Mouse (Mus musculus): ENCODE data around the gene Hamp. TPM values are rescaled to one million over a fixed set of nuclear protein-coding genes. Genes with fewer than 3 reads are reported as not detected.

Gene Hamp
- polyA plus RNA-seq, 1 experiment from 2014 or later = not detected

GRCm38 (mm10) chr7:30965677-30966076 is 21.8 kb upstream of the Hamp start:
- TF ChIP-seq EP300 (IDR thresholded peaks at IDR 0.05) = no peak
- no peak for TF ChIP-seq CTCF (IDR thresholded peaks at IDR 0.05)
- H3K9ac ChIP-seq (replicated peaks; ENCODE audit: low read depth) = no peak overlapping the region
- WGBS = 92% methylated on average over 14 of the region's 14 CpGs
- no peak overlapping the region for H3K4me3 ChIP-seq (ENCODE audit: low read depth, low read length)
- H3K4me2 ChIP-seq (replicated peaks; ENCODE audit: low read depth, low read length) = no peak overlapping the region
- H3K4me1 ChIP-seq (ENCODE audit: insufficient read depth, low read depth, low read length) = no peaks in the 10 kb centered on the region
- H3K9me3 ChIP-seq (ENCODE audit: low read length) = no peaks in the 10 kb centered on the region
- DNase-seq (ENCODE audit: low spot score) = no peak
- no peak for ATAC-seq
- no peaks in the 10 kb centered on the region for H3K36me3 ChIP-seq (ENCODE audit: insufficient read depth, low read length)
- H3K27me3 ChIP-seq (replicated peaks; ENCODE audit: insufficient read depth, low read length) = no peaks in the 10 kb centered on the region
- no peak overlapping the region for H3K27ac ChIP-seq (ENCODE audit: low read length)

DNA sequence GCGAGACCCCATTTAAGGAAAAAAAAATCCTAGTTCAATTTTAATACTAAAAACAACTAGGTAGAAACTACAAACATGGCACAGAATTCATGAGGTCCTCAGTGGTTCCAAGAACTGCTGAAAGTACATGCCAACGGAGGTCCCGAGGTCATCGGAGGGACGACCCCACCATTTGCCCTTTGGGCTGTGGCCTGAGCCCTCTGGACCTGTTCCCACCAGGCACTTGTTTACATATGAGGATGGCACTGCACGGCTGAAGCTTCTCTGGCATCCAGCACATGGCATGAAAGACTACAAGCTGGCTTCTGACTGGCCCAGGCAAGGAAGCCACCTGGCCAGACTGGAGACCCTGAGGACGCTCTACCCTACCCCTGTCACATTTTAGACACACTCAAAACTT is 20.5 kb upstream of the Hamp start:
- H3K9ac ChIP-seq (replicated peaks; ENCODE audit: low read depth) = no peak overlapping the region
- TF ChIP-seq EP300 (IDR thresholded peaks at IDR 0.05) (no peak), CTCF (IDR thresholded peaks at IDR 0.05) (no peak)
- H3K27me3 ChIP-seq (replicated peaks; ENCODE audit: insufficient read depth, low read length) = no peaks in the 10 kb centered on the region
- no peak for DNase-seq (ENCODE audit: low spot score)
- no peak overlapping the region for H3K4me3 ChIP-seq (ENCODE audit: low read depth, low read length)
- no peaks in the 10 kb centered on the region for H3K36me3 ChIP-seq (ENCODE audit: insufficient read depth, low read length)
- H3K9me3 ChIP-seq (ENCODE audit: low read length) = no peaks in the 10 kb centered on the region
- no peak overlapping the region for H3K4me2 ChIP-seq (replicated peaks; ENCODE audit: low read depth, low read length)
- H3K4me1 ChIP-seq (ENCODE audit: insufficient read depth, low read depth, low read length) = no peaks in the 10 kb centered on the region
- no peak overlapping the region for H3K27ac ChIP-seq (ENCODE audit: low read length)
- 79% methylated on average over 7 of the region's 7 CpGs for WGBS
- ATAC-seq = no peak

- ATAC-seq = no peak
- no peak overlapping the region for H3K27ac ChIP-seq (ENCODE audit: low read length)
- TF ChIP-seq CTCF (IDR thresholded peaks at IDR 0.05) (no peak), EP300 (IDR thresholded peaks at IDR 0.05) (no peak)
- H3K4me2 ChIP-seq (replicated peaks; ENCODE audit: low read depth, low read length) = no peak overlapping the region
- no peak overlapping the region for H3K9ac ChIP-seq (replicated peaks; ENCODE audit: low read depth)
- H3K9me3 ChIP-seq (ENCODE audit: low read length) = no peaks in the 10 kb centered on the region
- H3K4me1 ChIP-seq (ENCODE audit: insufficient read depth, low read depth, low read length) = peaks cover 8% of the 10 kb centered on the region
- 91% methylated on average over 5 of the region's 5 CpGs for WGBS
- no peaks in the 10 kb centered on the region for H3K27me3 ChIP-seq (replicated peaks; ENCODE audit: insufficient read depth, low read length)
- no peaks in the 10 kb centered on the region for H3K36me3 ChIP-seq (ENCODE audit: insufficient read depth, low read length)
- DNase-seq (ENCODE audit: low spot score) = no peak
- H3K4me3 ChIP-seq (ENCODE audit: low read depth, low read length) = no peak overlapping the region
Observed at GRCm38 (mm10) chr7:30962862-30963261, 19.0 kb upstream of the Hamp start.

GRCm38 (mm10) chr7:30959786-30960349 is 16.0 kb upstream of the Hamp start:
- ATAC-seq (no peak), DNase-seq (ENCODE audit: low spot score) (no peak)
- Histone ChIP-seq H3K9me3 (ENCODE audit: low read length) (no peaks in the 10 kb centered on the region), H3K4me2 (replicated peaks; ENCODE audit: low read depth, low read length) (no peak overlapping the region), H3K27ac (ENCODE audit: low read length) (no peak overlapping the region), H3K27me3 (replicated peaks; ENCODE audit: insufficient read depth, low read length) (no peaks in the 10 kb centered on the region), H3K9ac (replicated peaks; ENCODE audit: low read depth) (no peak overlapping the region), H3K4me1 (ENCODE audit: insufficient read depth, low read depth, low read length) (peaks cover 17% of the 10 kb centered on the region), H3K4me3 (ENCODE audit: low read depth, low read length) (no peak overlapping the region), H3K36me3 (ENCODE audit: insufficient read depth, low read length) (no peaks in the 10 kb centered on the region)
- TF ChIP-seq EP300 (IDR thresholded peaks at IDR 0.05) (no peak), CTCF (IDR thresholded peaks at IDR 0.05) (no peak)
- 92% methylated on average over 6 of the region's 6 CpGs for WGBS

- Histone ChIP-seq H3K4me2 (replicated peaks; ENCODE audit: low read depth, low read length) (no peak overlapping the region), H3K27me3 (replicated peaks; ENCODE audit: insufficient read depth, low read length) (no peaks in the 10 kb centered on the region), H3K4me1 (ENCODE audit: insufficient read depth, low read depth, low read length) (peaks cover 17% of the 10 kb centered on the region), H3K4me3 (ENCODE audit: low read depth, low read length) (no peak overlapping the region), H3K36me3 (ENCODE audit: insufficient read depth, low read length) (no peaks in the 10 kb centered on the region; the same call in 1 of the 2 replicates), H3K9me3 (ENCODE audit: low read length) (no peaks in the 10 kb centered on the region), H3K27ac (ENCODE audit: low read length) (no peak overlapping the region), H3K9ac (replicated peaks; ENCODE audit: low read depth) (no peak overlapping the region)
- TF ChIP-seq EP300 (IDR thresholded peaks at IDR 0.05) (no peak), CTCF (IDR thresholded peaks at IDR 0.05) (no peak)
- ATAC-seq = no peak
- no peak for DNase-seq (ENCODE audit: low spot score)
- WGBS = 94% methylated on average over 9 of the region's 9 CpGs
Observed at GRCm38 (mm10) chr7:30958866-30959487, 15.1 kb upstream of the Hamp start.

GRCm38 (mm10) chr7:30958109-30958865 is 14.5 kb upstream of the Hamp start:
- Histone ChIP-seq H3K27me3 (replicated peaks; ENCODE audit: insufficient read depth, low read length) (no peaks in the 10 kb centered on the region), H3K4me1 (ENCODE audit: insufficient read depth, low read depth, low read length) (peaks cover 17% of the 10 kb centered on the region), H3K4me2 (replicated peaks; ENCODE audit: low read depth, low read length) (peak overlapping the region; percentile 78), H3K36me3 (ENCODE audit: insufficient read depth, low read length) (peaks cover 4% of the 10 kb centered on the region; the same call in 1 of the 2 replicates), H3K27ac (ENCODE audit: low read length) (peak overlapping the region; percentile 98), H3K9ac (replicated peaks; ENCODE audit: low read depth) (peak overlapping the region; percentile 98), H3K9me3 (ENCODE audit: low read length) (no peaks in the 10 kb centered on the region), H3K4me3 (ENCODE audit: low read depth, low read length) (peak overlapping the region; percentile 96)
- TF ChIP-seq EP300 (IDR thresholded peaks at IDR 0.05) (no peak), CTCF (IDR thresholded peaks at IDR 0.05) (no peak)
- ATAC-seq (no peak), DNase-seq (ENCODE audit: low spot score) (no peak)
- 68% methylated on average over 28 of the region's 28 CpGs for WGBS
